Mouse (Mus musculus) effector memory CD4-positive, alpha-beta T cell, adult 5 months (primary cell): ENCODE measurements around the gene Yae1d1. TPM values are rescaled to one million over a fixed set of nuclear protein-coding genes. Genes with fewer than 3 reads are reported as not detected.

ENCODE experiments used
- polyA plus RNA-seq: library from polyadenylated mRNA; unstranded; fragments of 100-300 nt; shearing (Covaris generic); gene quantifications from one replicate; pipeline ENCODE4 v1.2.1, GENCODE M21; 2017

Yae1d1 gene
- 12.6 TPM for polyA plus RNA-seq

GRCm38 (mm10) chr13:17992697-17993514, at the start of gene Yae1d1:
Gene Yae1d1 (minus strand): TSS chr13:17993349.

GRCm38 (mm10) chr13:17944078-17944917, 48.9 kb downstream of the Yae1d1 start, which contains the start of gene Rala:
Gene Rala (minus strand): TSS chr13:17944239.

Other genes with a start within 250 kb of the Yae1d1 start
- gene Cdk13, start 188.3 kb downstream of the Yae1d1 start, polyA plus RNA-seq = 125 TPM
- gene Rala, start 49.1 kb downstream of the Yae1d1 start, polyA plus RNA-seq = 65.9 TPM